Mouse (Mus musculus): ENCODE measurements at regions not wholly inside any gene's neighbourhood (a gene's known extent, or its start where the extent isn't known, plus 50 kb on each side); places are given as distances from the start of the nearest gene placed in this dataset.

DNA sequence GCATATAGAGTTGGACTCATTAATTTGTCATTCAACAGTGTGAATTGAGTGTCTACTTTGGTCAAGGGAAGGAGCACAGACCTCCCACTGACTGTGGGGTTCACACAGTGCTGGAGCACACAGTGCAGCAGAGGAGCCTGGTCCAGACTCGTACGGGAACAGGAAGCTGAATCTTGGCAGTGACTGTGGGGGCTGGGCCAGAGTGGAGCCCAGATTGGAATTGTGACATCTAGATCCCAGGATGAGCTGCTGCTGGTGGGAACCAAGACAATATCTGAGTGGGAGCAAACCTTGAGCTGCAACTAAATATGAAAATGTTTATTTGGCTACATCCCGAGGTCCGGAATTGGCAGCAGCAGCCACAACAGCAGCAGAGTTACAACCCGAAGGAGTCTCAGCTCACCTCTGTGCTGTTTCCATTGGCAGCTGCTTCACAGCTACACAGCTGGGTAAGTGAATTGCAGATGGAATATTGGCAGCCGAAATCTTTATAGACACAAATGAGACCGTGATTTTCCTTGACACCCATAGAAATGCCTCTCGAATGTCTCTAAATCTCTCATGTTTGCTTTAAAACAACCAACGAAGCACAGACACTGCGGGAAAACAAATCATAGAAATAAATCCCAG lies 181.5 kb downstream of the Dad1 start:
- no peak for DNase-seq
- H3K27me3 ChIP-seq (ENCODE audit: control insufficient read depth, insufficient read depth, low read length), result no peaks in the 10 kb centered on the region
- no peaks in the 10 kb centered on the region for H3K36me3 ChIP-seq (ENCODE audit: control insufficient read depth, insufficient read depth, low read length)
- no peak overlapping the region for H3K4me3 ChIP-seq (ENCODE audit: control insufficient read depth, insufficient read depth, low read length)
- no peak overlapping the region for H3K27ac ChIP-seq (ENCODE audit: control insufficient read depth, insufficient read depth, low read length)
- no peaks in the 10 kb centered on the region for H3K4me1 ChIP-seq (replicated peaks; ENCODE audit: control insufficient read depth, insufficient read depth, low read length)
- 78% methylated on average over 10 of the region's 10 CpGs for WGBS
- TF ChIP-seq CTCF (IDR thresholded peaks at IDR 0.05; ENCODE audit: borderline replicate concordance, control insufficient read depth, extremely low read depth, insufficient read depth, low read length, poor library complexity) (no peak), POLR2A (IDR thresholded peaks at IDR 0.05; ENCODE audit: control insufficient read depth, extremely low read depth, insufficient read depth, low read length, poor library complexity) (no peak)

DNA sequence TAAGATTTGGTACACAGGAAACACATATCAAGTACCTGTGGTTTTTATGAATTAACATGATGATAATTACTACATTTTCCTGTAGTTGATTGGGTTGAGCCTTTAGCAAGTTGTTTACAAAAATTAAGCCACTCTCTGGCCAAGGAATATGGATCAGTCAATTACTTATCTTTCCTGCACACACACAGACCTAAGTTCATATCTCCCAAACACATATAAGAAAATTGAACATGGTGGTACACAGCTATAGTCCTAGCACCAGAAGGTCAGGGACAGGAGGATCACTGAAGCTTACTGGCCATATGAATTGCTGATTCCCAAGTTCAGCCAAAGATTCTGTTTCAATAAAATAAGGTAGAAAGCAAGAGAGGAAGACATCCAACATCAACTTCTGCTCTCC lies 183.7 kb downstream of the Dad1 start:
- H3K4me1 ChIP-seq (replicated peaks; ENCODE audit: control insufficient read depth, insufficient read depth, low read length), result peaks cover 3% of the 10 kb centered on the region; the same call in 1 of the 2 replicates
- H3K27me3 ChIP-seq (ENCODE audit: control insufficient read depth, insufficient read depth, low read length), result no peaks in the 10 kb centered on the region
- no peak for DNase-seq
- TF ChIP-seq POLR2A (IDR thresholded peaks at IDR 0.05; ENCODE audit: control insufficient read depth, extremely low read depth, insufficient read depth, low read length, poor library complexity) (no peak), CTCF (IDR thresholded peaks at IDR 0.05; ENCODE audit: borderline replicate concordance, control insufficient read depth, extremely low read depth, insufficient read depth, low read length, poor library complexity) (no peak)
- no peaks in the 10 kb centered on the region for H3K36me3 ChIP-seq (ENCODE audit: control insufficient read depth, insufficient read depth, low read length)
- H3K27ac ChIP-seq (ENCODE audit: control insufficient read depth, insufficient read depth, low read length), result no peak overlapping the region
- no peak overlapping the region for H3K4me3 ChIP-seq (ENCODE audit: control insufficient read depth, insufficient read depth, low read length)

DNA sequence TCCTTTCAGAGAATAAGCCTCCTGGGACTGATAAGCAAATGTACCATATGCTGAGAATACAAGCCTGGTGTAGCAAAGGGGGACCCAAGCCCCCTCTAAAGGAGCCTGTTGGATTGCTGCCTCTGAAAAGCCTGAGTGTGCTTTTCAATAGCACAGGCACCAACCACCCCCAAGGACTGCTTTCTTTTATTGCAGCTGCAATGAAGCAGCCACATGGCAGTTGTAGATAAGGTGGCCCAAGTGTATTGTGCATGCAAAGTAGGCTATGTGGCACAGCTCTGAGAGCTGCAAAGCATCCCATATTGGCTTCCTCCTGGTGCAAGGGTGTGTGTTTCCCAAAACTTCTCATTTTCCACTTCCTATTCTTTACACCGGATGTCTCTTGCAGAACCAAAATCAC lies 185.2 kb downstream of the Dad1 start:
- H3K27me3 ChIP-seq (ENCODE audit: control insufficient read depth, insufficient read depth, low read length), result no peaks in the 10 kb centered on the region
- no peak overlapping the region for H3K27ac ChIP-seq (ENCODE audit: control insufficient read depth, insufficient read depth, low read length)
- no peaks in the 10 kb centered on the region for H3K36me3 ChIP-seq (ENCODE audit: control insufficient read depth, insufficient read depth, low read length)
- H3K4me1 ChIP-seq (replicated peaks; ENCODE audit: control insufficient read depth, insufficient read depth, low read length), result peaks cover 5% of the 10 kb centered on the region; the same call in 1 of the 2 replicates
- no peak overlapping the region for H3K4me3 ChIP-seq (ENCODE audit: control insufficient read depth, insufficient read depth, low read length)
- no CpG with 5 or more reads among the region's 1 CpGs for WGBS
- TF ChIP-seq CTCF (IDR thresholded peaks at IDR 0.05; ENCODE audit: borderline replicate concordance, control insufficient read depth, extremely low read depth, insufficient read depth, low read length, poor library complexity), result no peak
- TF ChIP-seq POLR2A (IDR thresholded peaks at IDR 0.05; ENCODE audit: control insufficient read depth, extremely low read depth, insufficient read depth, low read length, poor library complexity), result no peak
- DNase-seq, result no peak

DNA sequence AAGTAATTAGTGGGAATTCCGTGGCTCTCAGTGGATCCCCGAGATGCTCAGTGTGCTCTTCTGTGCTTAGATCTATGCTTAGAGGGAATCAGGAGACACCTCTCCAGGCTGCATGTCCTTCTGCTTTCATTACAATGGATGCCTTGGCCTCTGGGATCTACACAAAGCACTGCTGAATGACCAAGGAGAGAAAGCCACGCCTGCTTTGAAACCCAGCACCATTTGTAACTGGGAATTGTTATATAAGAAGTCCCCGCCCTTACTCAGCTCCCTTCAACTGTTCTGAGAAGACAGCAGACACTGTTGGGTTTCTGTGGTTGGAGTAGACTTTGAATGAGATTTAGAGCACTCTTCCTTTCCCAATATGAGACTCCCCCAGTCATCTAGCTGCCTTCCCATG lies 188.4 kb downstream of the Dad1 start:
- no peak overlapping the region for H3K4me3 ChIP-seq (ENCODE audit: control insufficient read depth, insufficient read depth, low read length)
- H3K27ac ChIP-seq (ENCODE audit: control insufficient read depth, insufficient read depth, low read length), result no peak overlapping the region
- 46% methylated on average over 4 of the region's 4 CpGs for WGBS
- TF ChIP-seq POLR2A (IDR thresholded peaks at IDR 0.05; ENCODE audit: control insufficient read depth, extremely low read depth, insufficient read depth, low read length, poor library complexity) (no peak), CTCF (IDR thresholded peaks at IDR 0.05; ENCODE audit: borderline replicate concordance, control insufficient read depth, extremely low read depth, insufficient read depth, low read length, poor library complexity) (no peak)
- peaks cover 11% of the 10 kb centered on the region for H3K4me1 ChIP-seq (replicated peaks; ENCODE audit: control insufficient read depth, insufficient read depth, low read length)
- no peaks in the 10 kb centered on the region for H3K27me3 ChIP-seq (ENCODE audit: control insufficient read depth, insufficient read depth, low read length)
- H3K36me3 ChIP-seq (ENCODE audit: control insufficient read depth, insufficient read depth, low read length), result no peaks in the 10 kb centered on the region
- DNase-seq, result no peak

DNA sequence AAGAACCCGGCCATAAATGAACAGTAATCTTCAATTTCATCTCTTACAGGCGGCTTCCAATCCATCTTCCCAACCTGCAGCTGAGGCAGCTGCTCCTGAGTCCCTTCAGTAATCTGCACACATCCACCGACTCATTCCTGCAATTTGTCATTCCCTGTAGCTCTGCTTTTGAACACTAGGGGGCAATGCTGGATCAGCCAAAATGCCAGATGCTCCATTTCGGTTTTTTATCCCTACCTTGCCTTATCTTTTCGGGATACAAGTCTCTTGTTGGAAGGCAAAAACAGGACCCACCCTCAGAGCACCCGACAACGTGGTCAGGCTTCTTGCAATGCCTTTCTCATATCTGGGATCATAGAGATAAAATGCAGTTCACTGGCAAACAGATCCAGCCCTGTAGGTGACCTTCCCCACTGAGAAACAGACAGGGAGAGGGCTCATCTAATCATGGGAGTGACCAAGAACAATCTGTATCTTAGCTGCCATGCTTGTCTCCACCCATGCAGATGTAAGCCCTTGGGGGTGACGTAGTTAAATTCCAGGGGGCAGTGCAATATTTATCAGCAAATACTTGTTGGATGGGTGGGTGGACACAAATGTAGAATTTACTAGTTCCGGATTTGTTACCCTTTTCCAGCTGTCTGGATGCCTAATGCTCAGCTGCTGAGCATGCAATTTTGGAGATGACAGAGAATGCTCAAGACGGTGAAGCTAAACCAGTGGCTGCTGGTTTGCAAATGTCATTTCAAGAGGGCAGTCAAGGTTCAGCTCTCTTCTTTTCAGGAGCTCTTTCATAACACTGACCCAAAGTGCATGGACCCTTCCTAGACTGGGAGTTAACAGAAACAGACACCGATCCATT lies 189.1 kb downstream of the Dad1 start:
- no peaks in the 10 kb centered on the region for H3K36me3 ChIP-seq (ENCODE audit: control insufficient read depth, insufficient read depth, low read length)
- WGBS, result 35% methylated on average over 11 of the region's 11 CpGs
- DNase-seq, result no peak
- H3K4me1 ChIP-seq (replicated peaks; ENCODE audit: control insufficient read depth, insufficient read depth, low read length), result peaks cover 11% of the 10 kb centered on the region
- H3K4me3 ChIP-seq (ENCODE audit: control insufficient read depth, insufficient read depth, low read length), result no peak overlapping the region
- no peaks in the 10 kb centered on the region for H3K27me3 ChIP-seq (ENCODE audit: control insufficient read depth, insufficient read depth, low read length)
- no peak overlapping the region for H3K27ac ChIP-seq (ENCODE audit: control insufficient read depth, insufficient read depth, low read length)
- TF ChIP-seq POLR2A (IDR thresholded peaks at IDR 0.05; ENCODE audit: control insufficient read depth, extremely low read depth, insufficient read depth, low read length, poor library complexity), result no peak
- TF ChIP-seq CTCF (IDR thresholded peaks at IDR 0.05; ENCODE audit: borderline replicate concordance, control insufficient read depth, extremely low read depth, insufficient read depth, low read length, poor library complexity), result no peak

DNA sequence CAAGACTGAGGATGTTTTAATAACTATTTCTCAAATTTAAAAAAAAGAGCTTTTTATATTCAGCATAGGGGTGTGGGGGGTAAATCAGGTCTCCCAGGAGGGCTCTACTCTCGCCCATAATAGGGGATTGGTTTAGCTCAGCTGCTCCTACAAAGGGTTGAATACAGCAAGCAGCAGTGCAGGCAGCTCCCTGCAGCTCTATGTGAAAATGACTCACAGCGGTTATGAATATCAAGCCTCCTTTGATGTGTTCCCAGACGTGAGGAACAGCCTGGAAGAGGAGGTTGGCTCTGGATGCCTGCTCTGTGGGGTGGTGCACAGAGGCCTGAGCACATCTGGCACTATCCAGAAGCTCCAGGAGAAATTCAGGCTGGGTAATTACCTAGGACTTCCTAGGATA lies 192.3 kb downstream of the Dad1 start:
- WGBS, result 24% methylated on average over 3 of the region's 3 CpGs
- no peak for DNase-seq
- H3K4me3 ChIP-seq (ENCODE audit: control insufficient read depth, insufficient read depth, low read length), result no peak overlapping the region
- no peaks in the 10 kb centered on the region for H3K27me3 ChIP-seq (ENCODE audit: control insufficient read depth, insufficient read depth, low read length)
- no peaks in the 10 kb centered on the region for H3K36me3 ChIP-seq (ENCODE audit: control insufficient read depth, insufficient read depth, low read length)
- TF ChIP-seq POLR2A (IDR thresholded peaks at IDR 0.05; ENCODE audit: control insufficient read depth, extremely low read depth, insufficient read depth, low read length, poor library complexity), result no peak
- no peak for TF ChIP-seq CTCF (IDR thresholded peaks at IDR 0.05; ENCODE audit: borderline replicate concordance, control insufficient read depth, extremely low read depth, insufficient read depth, low read length, poor library complexity)
- no peak overlapping the region for H3K27ac ChIP-seq (ENCODE audit: control insufficient read depth, insufficient read depth, low read length)
- peaks cover 18% of the 10 kb centered on the region for H3K4me1 ChIP-seq (replicated peaks; ENCODE audit: control insufficient read depth, insufficient read depth, low read length)
